Comparison of ENCODE assay signal across 9 mouse cellular contexts in the genomic region with DNA sequence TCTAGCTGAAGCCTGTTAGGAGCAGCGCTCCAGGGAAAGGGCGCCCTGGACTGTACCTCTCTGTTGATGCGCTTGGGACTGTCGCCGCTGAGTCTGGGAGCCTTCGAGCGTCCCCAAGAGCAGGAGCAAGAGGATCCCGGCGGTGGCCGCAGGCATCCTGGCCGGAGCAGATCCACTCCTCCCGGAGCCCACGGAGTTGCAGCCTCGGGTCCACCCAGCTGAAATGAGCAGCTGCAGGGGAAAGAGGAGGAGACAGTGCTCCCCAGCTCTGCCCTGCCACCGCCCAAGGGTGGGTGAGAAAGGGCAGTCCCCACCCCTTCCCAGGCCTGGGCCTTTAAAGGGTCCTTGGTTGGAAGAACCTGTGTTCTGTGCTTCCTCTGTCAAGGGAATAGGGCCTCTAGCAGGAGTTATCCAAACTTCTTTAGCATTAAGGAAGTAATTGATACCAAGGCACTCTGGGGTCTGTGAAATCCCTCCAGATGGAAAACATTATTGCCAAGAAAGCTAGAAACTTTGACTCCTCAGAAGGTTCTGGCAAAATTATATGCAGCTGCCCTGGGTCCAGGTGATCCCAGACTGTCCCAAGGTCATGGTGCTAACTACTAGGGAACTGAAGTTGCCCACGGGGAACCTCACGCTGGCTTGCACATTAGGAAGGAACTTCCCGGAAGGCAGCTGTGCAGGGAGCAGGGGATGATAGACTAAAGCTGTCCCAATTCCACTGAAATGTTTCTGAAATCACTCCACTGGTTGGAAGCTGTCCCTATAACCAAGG. TPM values are rescaled to one million over a fixed set of nuclear protein-coding genes. Genes with fewer than 3 reads are reported as not detected.
A peak's percentile ranks its signal among the peaks of the same experiment; 100 is the strongest.
DNase-seq lines count a peak whose midpoint lies in the region; ATAC-seq lines count a peak whose summit lies in the region.
"Had no signal": no experiment of that assay in that cellular context is flagged by ENCODE, and none has a peak within 500 bp of the region (broad histone marks: within the 10 kb centered on the region; RNA-seq: fewer than 3 reads in every experiment).

No protein-coding gene starts in this region.

- H3K9ac ChIP-seq in forebrain, embryonic 12.5 days: peak overlapping the region; percentile 47
- H3K9ac ChIP-seq in midbrain, embryonic 12.5 days (replicated peaks): peak overlapping the region; percentile 43; the same call in 1 of the 2 replicates

- peak overlapping the region; percentile 35 for H3K4me3 ChIP-seq in forebrain, embryonic 12.5 days (replicated peaks)
- peak overlapping the region; percentile 33 for H3K4me3 ChIP-seq in midbrain, embryonic 12.5 days

- H3K4me1 ChIP-seq in forebrain, embryonic 12.5 days: peaks cover 10% of the 10 kb centered on the region
- peaks cover 9% of the 10 kb centered on the region for H3K4me1 ChIP-seq in midbrain, embryonic 12.5 days

- no peaks in the 10 kb centered on the region for H3K9me3 ChIP-seq in forebrain, embryonic 12.5 days
- H3K9me3 ChIP-seq in midbrain, embryonic 12.5 days: no peaks in the 10 kb centered on the region

- DNase-seq in right cerebral cortex, postnatal 14 days: peak; percentile 7
- DNase-seq in right cerebral cortex, adult 18-20 months: no peak
- DNase-seq in heart, postnatal 14 days: peak; percentile 64 to 74
- peak; percentile 10 to 21 for DNase-seq in kidney, postnatal 36 days
- DNase-seq in urinary bladder, postnatal 14 days (ENCODE audit: low spot score): peak; percentile 39
- no peak for DNase-seq in T-cell, adult 2 months (ENCODE audit: low spot score)

- 15% methylated on average over 17 of the region's 18 CpGs for WGBS in forebrain, embryonic 12.5 days
- WGBS in midbrain, embryonic 12.5 days: 12% methylated on average over 18 of the region's 18 CpGs

- H3K27me3 ChIP-seq in forebrain, embryonic 12.5 days: no peaks in the 10 kb centered on the region
- peaks cover 6% of the 10 kb centered on the region; the same call in 1 of the 2 replicates for H3K27me3 ChIP-seq in midbrain, embryonic 12.5 days

- H3K27ac ChIP-seq in forebrain, embryonic 12.5 days: peak overlapping the region; percentile 25; the same call in 1 of the 2 replicates
- H3K27ac ChIP-seq in midbrain, embryonic 12.5 days (replicated peaks): no peak overlapping the region
- H3K27ac ChIP-seq: macrophage had no signal

- H3K4me2 ChIP-seq in forebrain, embryonic 12.5 days: peak overlapping the region; percentile 59
- H3K4me2 ChIP-seq in midbrain, embryonic 12.5 days (replicated peaks): peak overlapping the region; percentile 58

- intact Hi-C loops in heart, postnatal 14 days (cut with DNase I): loop anchor here (2.0 kb wide), 1 partner anchor 54 kb away; no protein-coding TSS in a partner anchor

- no peaks in the 10 kb centered on the region for H3K36me3 ChIP-seq in forebrain, embryonic 12.5 days (replicated peaks)
- no peaks in the 10 kb centered on the region for H3K36me3 ChIP-seq in midbrain, embryonic 12.5 days

- peak; percentile 67; the same call in 1 of the 2 replicates for ATAC-seq in forebrain, embryonic 12.5 days (ENCODE audit: low FRiP score)
- ATAC-seq in midbrain, embryonic 12.5 days (ENCODE audit: low FRiP score, low read depth): peak; percentile 71

RNA-seq across cellular contexts. Expression of gene Lama2, which starts 2.7 kb away (rescaled TPM):
- polyA plus RNA-seq in forebrain, embryonic 12.5 days (2016; fragmentation: Nextera tagmentation; extraction: Ambion mirVana): 6.9 and 8.3 TPM in 2 replicates
- total RNA-seq in heart, postnatal 14 days (2021): 100 to 1,000 TPM; 210 to 213 TPM
- polyA plus RNA-seq in midbrain, embryonic 12.5 days (2016; fragmentation: Nextera tagmentation; extraction: Ambion mirVana): 7.7 and 11.4 TPM in 2 replicates
- polyA plus RNA-seq: macrophage had no signal

Comparison
In these comparisons a context has a peak if more than half of its experiments do, and no peak if none do; other contexts are left out.
1. DNase-seq: peak in right cerebral cortex, postnatal 14 days (single experiment), heart, postnatal 14 days (2 of 2), kidney, postnatal 36 days (2 of 2) and urinary bladder, postnatal 14 days (single experiment); none in right cerebral cortex, adult 18-20 months (single experiment) and T-cell, adult 2 months (single experiment).